Mouse (Mus musculus) midbrain, embryonic 13.5 days (tissue): ENCODE data around the gene Mier1. TPM values are rescaled to one million over a fixed set of nuclear protein-coding genes. Genes with fewer than 3 reads are reported as not detected.
"Not testable (repeated sequence)": the region's sequence is repeated elsewhere in the genome, so short reads cannot be mapped to it uniquely, and the experiment has no call there.

Experiments
- ATAC-seq: fragments of 200-750 bp; cut with Nextera tagmentation; 2 replicates; pipeline ENCODE4 v1.8.0; 2017; ENCODE audit warnings: mild to moderate bottlenecking, moderate TSS enrichment, moderate library complexity
- H3K27ac ChIP-seq: fragments of 300-500 bp; sonication (generic); 2 replicates; pipeline ENCODE4 v1.5.1; 2015; ENCODE audit warnings: inconsistent platforms, mild to moderate bottlenecking, moderate library complexity
- H3K27me3 ChIP-seq: fragments of 300-500 bp; sonication (generic); 2 replicates; pipeline ENCODE4 v1.6.1; 2015; ENCODE audit warnings: mild to moderate bottlenecking, inconsistent platforms
- H3K36me3 ChIP-seq: fragments of 300-500 bp; sonication (generic); 2 replicates; pipeline ENCODE4 v1.6.1; 2015; ENCODE audit warnings: mild to moderate bottlenecking, inconsistent platforms
- H3K4me1 ChIP-seq: fragments of 300-500 bp; sonication (generic); replicated peaks from 2 replicates; pipeline ENCODE4 v1.6.1; 2015; ENCODE audit warnings: inconsistent platforms
- H3K4me2 ChIP-seq: fragments of 300-500 bp; sonication (generic); replicated peaks from 2 replicates; pipeline ENCODE4 v1.6.1; 2015; ENCODE audit warnings: moderate library complexity, mild to moderate bottlenecking, inconsistent platforms
- H3K4me3 ChIP-seq: fragments of 300-500 bp; sonication (generic); replicated peaks from 2 replicates; pipeline ENCODE4 v1.5.1; 2015; ENCODE audit warnings: mild to moderate bottlenecking, inconsistent platforms
- H3K9ac ChIP-seq: fragments of 300-500 bp; sonication (generic); replicated peaks from 2 replicates; pipeline ENCODE4 v1.6.1; 2015; ENCODE audit warnings: mild to moderate bottlenecking, inconsistent platforms
- H3K9me3 ChIP-seq: fragments of 300-500 bp; sonication (generic); 2 replicates; pipeline ENCODE4 v1.6.1; 2016; ENCODE audit warnings: mild to moderate bottlenecking, inconsistent platforms
- WGBS: fragments of 180-500 bp; shearing (Covaris S2); methylation state at CpG from one replicate; pipeline ENCODE4 v1.1.7; 2015; 5-methylcytosine and 5-hydroxymethylcytosine counted together
- polyA plus RNA-seq: library from polyadenylated mRNA; unstranded; fragments of >200 nt; fragmentation: Nextera tagmentation; extraction: Ambion mirVana; gene quantifications from 2 replicates; pipeline ENCODE4 v1.2.1, GENCODE M21; 2015

Mier1 gene
- polyA plus RNA-seq, 1 experiment from 2014 or later, result 34.6 TPM

- Histone ChIP-seq H3K36me3 (peaks cover 4% of the 10 kb centered on the region; the same call in 1 of the 2 replicates), H3K4me1 (peaks cover 38% of the 10 kb centered on the region), H3K27me3 (peaks cover 5% of the 10 kb centered on the region; the same call in 1 of the 2 replicates), H3K9me3 (no peaks in the 10 kb centered on the region), H3K4me3 (peak overlapping the region; percentile 88), H3K9ac (peak overlapping the region; percentile 80), H3K4me2 (peak overlapping the region; percentile 90), H3K27ac (peak overlapping the region; percentile 79)
- under 1% methylated on average over 92 of the region's 111 CpGs for WGBS
- peak; percentile 52 for ATAC-seq
These were observed 5.2 kb downstream of the Mier1 start for GRCm38 (mm10) chr4:103119229-103120027.

GRCm38 (mm10) chr4:103120028-103120384, 5.8 kb downstream of the Mier1 start:
- Histone ChIP-seq H3K4me3 (peak overlapping the region; percentile 88), H3K9ac (peak overlapping the region; percentile 80), H3K27ac (no peak overlapping the region), H3K9me3 (no peaks in the 10 kb centered on the region), H3K4me1 (peaks cover 37% of the 10 kb centered on the region), H3K4me2 (peak overlapping the region; percentile 90), H3K36me3 (peaks cover 4% of the 10 kb centered on the region; the same call in 1 of the 2 replicates), H3K27me3 (peaks cover 5% of the 10 kb centered on the region; the same call in 1 of the 2 replicates)
- ATAC-seq, result no peak
- 19% methylated on average over 4 of the region's 4 CpGs for WGBS

- 40% methylated on average over 3 of the region's 3 CpGs for WGBS
- Histone ChIP-seq H3K9me3 (no peaks in the 10 kb centered on the region), H3K4me2 (peak overlapping the region; percentile 90), H3K9ac (peak overlapping the region; percentile 80; the same call in 1 of the 2 replicates), H3K4me3 (peak overlapping the region; percentile 88), H3K27ac (no peak overlapping the region), H3K4me1 (peaks cover 33% of the 10 kb centered on the region), H3K27me3 (peaks cover 5% of the 10 kb centered on the region; the same call in 1 of the 2 replicates), H3K36me3 (peaks cover 4% of the 10 kb centered on the region; the same call in 1 of the 2 replicates)
- no peak for ATAC-seq
These were observed 6.2 kb downstream of the Mier1 start for GRCm38 (mm10) chr4:103120395-103120794.

- Histone ChIP-seq H3K4me3 (no peak overlapping the region), H3K27ac (no peak overlapping the region), H3K4me2 (peak overlapping the region; percentile 90), H3K27me3 (peaks cover 5% of the 10 kb centered on the region; the same call in 1 of the 2 replicates), H3K9ac (no peak overlapping the region), H3K36me3 (peaks cover 4% of the 10 kb centered on the region; the same call in 1 of the 2 replicates), H3K4me1 (peaks cover 27% of the 10 kb centered on the region), H3K9me3 (no peaks in the 10 kb centered on the region)
- 87% methylated on average over 9 of the region's 9 CpGs for WGBS
- no peak for ATAC-seq
These were observed 6.7 kb downstream of the Mier1 start for GRCm38 (mm10) chr4:103120874-103121389.

GRCm38 (mm10) chr4:103123086-103123485, 8.9 kb downstream of the Mier1 start:
- 79% methylated on average over 2 of the region's 2 CpGs for WGBS
- no peak overlapping the region for H3K27ac ChIP-seq
- no peak for ATAC-seq
- no peak overlapping the region for H3K9ac ChIP-seq
- no peaks in the 10 kb centered on the region for H3K9me3 ChIP-seq
- H3K27me3 ChIP-seq, result no peaks in the 10 kb centered on the region
- no peak overlapping the region for H3K4me3 ChIP-seq
- no peak overlapping the region for H3K4me2 ChIP-seq
- H3K36me3 ChIP-seq, result no peaks in the 10 kb centered on the region
- H3K4me1 ChIP-seq, result peaks cover 25% of the 10 kb centered on the region

GRCm38 (mm10) chr4:103123606-103124005, 9.4 kb downstream of the Mier1 start:
- no peak overlapping the region for H3K9ac ChIP-seq

GRCm38 (mm10) chr4:103126533-103126932, 12.3 kb downstream of the Mier1 start:
- H3K36me3 ChIP-seq, result peaks cover 6% of the 10 kb centered on the region; the same call in 1 of the 2 replicates
- no peaks in the 10 kb centered on the region for H3K27me3 ChIP-seq
- H3K4me2 ChIP-seq, result no peak overlapping the region
- no peak overlapping the region for H3K4me3 ChIP-seq
- no peak overlapping the region for H3K9ac ChIP-seq
- ATAC-seq, result no peak
- WGBS, result 94% methylated on average over 4 of the region's 4 CpGs
- no peaks in the 10 kb centered on the region for H3K4me1 ChIP-seq
- no peaks in the 10 kb centered on the region for H3K9me3 ChIP-seq
- no peak overlapping the region for H3K27ac ChIP-seq

More at GRCm38 (mm10) chr4:103123606-103124005, 9.4 kb downstream of the Mier1 start:
- Histone ChIP-seq H3K27me3 (no peaks in the 10 kb centered on the region), H3K36me3 (no peaks in the 10 kb centered on the region), H3K9me3 (no peaks in the 10 kb centered on the region), H3K4me3 (no peak overlapping the region), H3K27ac (no peak overlapping the region), H3K4me1 (peaks cover 23% of the 10 kb centered on the region), H3K4me2 (no peak overlapping the region)
- ATAC-seq, result no peak

- no peaks in the 10 kb centered on the region for H3K27me3 ChIP-seq
- no peaks in the 10 kb centered on the region for H3K9me3 ChIP-seq
- ATAC-seq, result no peak
- no peak overlapping the region for H3K4me3 ChIP-seq
- no peak overlapping the region for H3K27ac ChIP-seq
- no peak overlapping the region for H3K9ac ChIP-seq
- H3K36me3 ChIP-seq, result peaks cover 40% of the 10 kb centered on the region
- WGBS, result 92% methylated on average over 1 of the region's 1 CpGs
- H3K4me1 ChIP-seq, result no peaks in the 10 kb centered on the region
- no peak overlapping the region for H3K4me2 ChIP-seq
These were observed 22.8 kb downstream of the Mier1 start for GRCm38 (mm10) chr4:103136946-103137345.

- no peaks in the 10 kb centered on the region for H3K27me3 ChIP-seq
These were observed 32.1 kb downstream of the Mier1 start for GRCm38 (mm10) chr4:103146339-103146738.

GRCm38 (mm10) chr4:103151946-103152345, 37.8 kb downstream of the Mier1 start:
- Histone ChIP-seq H3K4me1 (no peaks in the 10 kb centered on the region), H3K27ac (no peak overlapping the region), H3K9ac (no peak overlapping the region), H3K4me3 (no peak overlapping the region), H3K4me2 (no peak overlapping the region), H3K27me3 (no peaks in the 10 kb centered on the region), H3K36me3 (peaks cover 67% of the 10 kb centered on the region), H3K9me3 (no peaks in the 10 kb centered on the region)
- 94% methylated on average over 5 of the region's 5 CpGs for WGBS
- no peak for ATAC-seq

More at GRCm38 (mm10) chr4:103146339-103146738, 32.1 kb downstream of the Mier1 start:
- Histone ChIP-seq H3K27ac (no peak overlapping the region), H3K36me3 (peaks cover 39% of the 10 kb centered on the region), H3K9me3 (no peaks in the 10 kb centered on the region), H3K4me1 (no peaks in the 10 kb centered on the region), H3K4me3 (no peak overlapping the region), H3K9ac (no peak overlapping the region), H3K4me2 (no peak overlapping the region)
- 32% methylated on average over 5 of the region's 5 CpGs for WGBS
- ATAC-seq, result 0 out of 2 replicates have a peak, but pooled peaks have one; percentile 48

- 94% methylated on average over 4 of the region's 4 CpGs for WGBS
- Histone ChIP-seq H3K27me3 (no peaks in the 10 kb centered on the region), H3K36me3 (peaks cover 63% of the 10 kb centered on the region), H3K27ac (no peak overlapping the region), H3K4me2 (no peak overlapping the region), H3K4me1 (no peaks in the 10 kb centered on the region), H3K4me3 (no peak overlapping the region), H3K9ac (no peak overlapping the region), H3K9me3 (no peaks in the 10 kb centered on the region)
- no peak for ATAC-seq
These were observed 44.6 kb downstream of the Mier1 start for GRCm38 (mm10) chr4:103158781-103159180.

- not testable (repeated sequence) for H3K4me2 ChIP-seq, H3K9me3 ChIP-seq, H3K4me1 ChIP-seq, H3K4me3 ChIP-seq, H3K27me3 ChIP-seq, H3K27ac ChIP-seq, H3K9ac ChIP-seq, ATAC-seq
- H3K36me3 ChIP-seq, result peaks cover 32% of the 10 kb centered on the region
- 90% methylated on average over 1 of the region's 1 CpGs for WGBS
These were observed 52.0 kb downstream of the Mier1 start for GRCm38 (mm10) chr4:103166198-103166597.
